Mouse (Mus musculus) c-Kit-positive CD71-positive TER-119-negative erythroid progenitor cells, embryonic 14.5 days (primary cell): ENCODE measurements around the gene Prf1.

Source experiments
- DNase-seq: peaks from one replicate; pipeline ENCODE4 v3.0.0-alpha.2; 2013; ENCODE audit warnings: low read depth

Prf1 gene

DNA sequence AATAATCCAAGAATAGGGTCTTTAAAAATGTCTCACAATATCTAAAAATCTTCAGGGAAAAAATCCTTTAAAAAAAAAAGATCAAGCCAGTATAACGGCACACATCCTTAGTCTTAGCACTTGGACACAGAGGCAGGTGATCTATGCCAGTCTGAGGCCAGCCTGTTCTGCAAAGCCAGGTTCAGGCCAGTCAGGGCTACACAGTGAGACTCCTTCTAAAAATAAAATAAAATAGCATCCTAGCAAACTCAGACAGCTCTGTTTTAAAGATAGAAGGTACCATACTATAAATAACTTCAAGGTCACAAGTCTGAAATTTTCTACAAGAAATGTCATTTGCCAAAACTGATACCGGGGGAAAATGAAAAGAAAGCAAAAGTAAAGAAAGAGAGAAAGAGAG is 7.6 kb upstream of the Prf1 start:
- no peak for DNase-seq

DNA sequence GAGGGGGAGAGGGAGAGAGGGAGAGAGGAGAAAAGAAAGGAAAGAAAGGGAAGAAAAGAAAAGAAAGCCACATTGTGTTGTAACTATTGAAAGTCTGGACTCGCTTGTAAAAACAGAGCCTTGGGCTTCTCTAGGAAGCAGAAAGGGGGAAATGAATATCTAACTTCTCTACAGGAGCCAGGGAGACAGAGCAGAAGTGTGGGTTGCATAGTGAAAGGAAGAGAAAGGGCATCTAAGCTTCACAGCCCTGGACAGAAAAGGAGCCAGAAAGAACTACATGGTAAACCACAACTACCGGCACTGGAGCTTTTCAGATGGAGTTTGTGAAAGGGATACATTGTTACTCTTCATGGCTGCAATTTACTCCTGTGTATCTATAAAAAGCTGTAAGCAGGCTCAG is 7.2 kb upstream of the Prf1 start:
- no peak for DNase-seq

DNA sequence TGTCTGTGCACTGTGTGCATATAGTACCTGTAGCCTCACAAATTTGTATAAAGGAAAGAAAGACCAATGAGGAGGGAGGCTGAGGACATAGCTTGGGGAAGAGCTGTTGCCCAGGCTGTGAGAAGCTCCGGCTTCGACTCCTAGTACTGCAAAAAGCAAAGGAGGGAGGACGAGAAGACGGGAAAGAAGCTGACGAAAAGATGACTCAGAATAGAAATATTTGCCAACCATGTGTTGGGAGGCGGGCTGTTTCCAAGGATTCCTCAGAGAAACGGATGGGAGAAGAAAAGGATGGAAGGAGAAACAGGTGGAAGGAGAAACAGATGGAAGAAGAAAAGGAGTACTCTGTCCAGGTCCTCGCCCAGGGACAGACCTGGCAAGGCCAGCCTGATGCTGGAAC is 3.4 kb upstream of the Prf1 start:
- no peak for DNase-seq

DNA sequence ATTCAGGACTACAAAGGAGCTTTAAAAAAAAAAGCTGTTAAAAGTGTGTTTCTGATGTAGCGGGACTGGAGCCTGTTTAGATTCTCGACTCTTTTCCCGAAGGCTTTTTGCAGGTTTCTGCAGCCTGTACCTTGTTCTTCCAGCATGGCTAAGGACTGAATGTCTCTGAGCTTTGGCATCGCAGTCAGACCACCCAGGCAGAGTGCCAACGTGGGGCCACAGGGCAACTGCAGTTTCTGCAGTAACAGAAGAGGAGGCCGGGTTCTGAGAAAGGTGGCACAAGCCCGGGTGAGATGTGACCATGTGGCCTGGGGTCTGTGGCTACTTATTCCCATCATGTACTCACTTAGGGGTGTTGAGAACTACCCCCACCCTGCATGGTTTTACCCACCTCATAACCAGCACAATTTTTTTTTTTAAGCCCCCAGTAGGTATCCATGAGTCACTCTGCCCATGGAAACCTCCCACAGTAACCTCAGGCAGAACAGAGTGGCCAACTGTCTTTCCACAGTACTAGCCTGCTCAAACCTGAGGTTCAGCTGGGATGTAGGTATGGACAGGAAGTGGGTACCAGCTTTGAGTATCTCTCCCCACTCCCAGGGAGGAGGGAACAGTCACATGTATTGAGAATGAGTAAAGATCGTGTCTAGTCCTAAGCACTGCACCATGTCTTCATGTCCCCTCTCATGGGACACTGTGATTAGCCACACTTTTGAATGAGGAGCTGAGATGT is 754 bp upstream of the Prf1 start:
- DNase-seq = no peak

DNA sequence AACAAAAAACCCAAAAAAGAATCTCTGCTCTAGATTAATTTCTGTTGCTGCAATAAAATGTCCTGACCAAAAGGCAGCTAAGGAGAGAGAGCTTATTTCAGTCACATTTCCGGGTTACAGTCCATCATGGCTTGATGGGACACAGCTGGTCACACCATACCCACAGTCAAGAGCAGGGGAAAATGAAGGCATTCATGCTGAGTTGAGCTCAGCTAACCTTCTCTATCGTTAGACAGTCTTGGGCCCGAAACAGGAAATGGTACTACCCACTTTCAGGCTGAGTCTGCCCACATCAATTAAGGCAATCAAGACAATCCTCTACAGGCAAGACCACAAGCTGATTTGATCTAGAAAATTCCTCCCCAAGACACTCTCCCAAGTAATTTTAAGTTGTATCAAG is 3.4 kb downstream of the Prf1 start:
- DNase-seq = no peak

DNA sequence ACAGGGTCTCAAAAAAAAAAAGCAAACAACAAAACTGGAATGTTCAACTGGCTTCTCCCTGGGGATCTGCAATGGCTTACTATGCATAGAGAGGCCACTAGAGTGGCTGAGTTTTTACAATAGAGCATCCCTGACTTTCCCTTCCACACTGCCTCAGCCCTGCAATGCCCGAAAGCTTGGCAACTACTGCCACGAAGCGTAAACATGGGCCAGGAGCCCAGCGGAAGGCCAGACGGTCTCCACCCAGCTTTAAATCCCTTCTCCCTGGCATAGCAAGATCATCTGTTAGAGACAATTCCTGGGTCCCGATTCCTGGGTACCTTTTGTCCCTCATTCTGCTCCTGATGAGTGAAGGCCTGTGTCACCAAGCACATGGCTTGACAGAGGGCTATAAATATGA is 6.4 kb downstream of the Prf1 start:
- no peak for DNase-seq

DNA sequence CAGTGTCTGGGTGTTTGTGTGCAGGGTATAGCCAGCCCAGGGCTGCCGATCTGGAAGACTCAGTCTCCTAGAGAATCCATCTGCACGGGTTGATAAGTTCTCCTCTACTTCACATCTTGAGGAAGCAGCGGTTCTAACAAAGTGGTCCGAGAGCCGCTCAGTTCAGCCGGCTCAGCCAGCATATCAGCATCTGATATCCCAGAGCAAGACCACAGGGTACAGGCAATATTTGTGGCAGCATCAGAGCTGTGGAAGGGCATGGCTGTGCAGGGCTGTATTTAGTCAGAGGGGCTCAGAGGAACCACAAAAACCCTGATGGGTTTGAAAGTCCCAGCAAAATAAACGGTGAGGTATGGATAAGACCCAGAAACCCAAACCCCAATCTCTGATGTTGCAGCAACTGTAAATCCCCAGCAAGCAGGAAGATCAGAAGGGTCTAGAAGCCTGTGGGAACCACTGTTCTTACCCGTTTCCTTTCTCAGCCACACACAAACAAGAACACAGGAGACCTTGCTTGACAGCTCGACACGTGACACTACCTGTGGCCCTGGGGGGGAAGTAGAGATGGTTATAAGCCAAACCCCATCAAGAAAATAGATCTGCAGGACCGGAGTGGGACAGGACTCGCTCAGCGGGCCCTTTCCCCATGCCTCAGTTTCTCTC is 8.4 kb downstream of the Prf1 start:
- DNase-seq = no peak

DNA sequence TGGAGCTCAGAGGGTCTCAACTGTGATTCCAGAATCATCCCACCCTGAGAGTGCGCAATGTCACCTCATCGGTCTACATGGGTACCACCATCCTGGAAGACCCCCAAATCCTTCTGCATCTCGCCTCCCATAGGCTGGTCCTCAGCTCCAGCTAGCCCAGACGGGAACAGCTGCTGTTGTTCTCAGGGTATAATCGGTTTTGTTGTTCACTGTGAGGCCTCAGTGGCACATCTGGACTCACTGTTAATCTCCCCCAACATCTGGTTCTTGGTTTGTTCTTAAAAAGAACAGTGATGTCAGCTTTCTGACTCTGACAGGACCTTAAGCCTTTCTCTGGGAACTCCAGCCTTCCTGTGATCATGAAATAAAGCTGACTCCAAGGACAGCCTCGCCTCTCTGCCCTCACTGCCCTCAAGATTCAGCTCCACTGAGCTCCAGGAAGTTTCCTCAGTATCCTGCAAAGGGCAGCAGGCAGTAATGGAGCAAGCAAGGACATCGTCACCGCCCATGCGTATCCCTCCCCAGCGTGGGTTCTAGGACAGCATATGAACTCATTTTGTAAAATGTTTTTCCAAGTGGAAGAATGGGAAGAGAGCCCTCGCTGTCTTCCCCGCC is 11.2 kb downstream of the Prf1 start:
- DNase-seq = no peak

DNA sequence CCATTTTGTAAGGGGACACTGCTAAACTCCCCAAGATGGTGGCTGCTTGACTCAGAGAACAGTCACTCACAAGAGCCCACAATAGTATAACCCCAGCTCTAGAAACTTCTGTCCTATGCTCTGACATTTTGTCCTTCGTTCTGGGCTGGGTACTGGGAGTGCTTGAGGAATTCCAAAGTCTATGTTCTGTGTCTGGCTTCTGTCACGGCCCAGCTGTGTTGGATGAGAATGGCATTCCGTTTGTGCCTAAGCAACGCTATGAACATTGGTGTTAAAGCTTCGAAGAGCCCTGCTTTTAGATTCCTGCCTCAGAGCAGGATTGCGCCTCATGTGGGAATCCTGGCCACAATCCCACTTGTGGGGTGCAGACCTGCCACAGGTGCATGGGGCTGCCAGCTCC is 14.5 kb downstream of the Prf1 start:
- no peak for DNase-seq

DNA sequence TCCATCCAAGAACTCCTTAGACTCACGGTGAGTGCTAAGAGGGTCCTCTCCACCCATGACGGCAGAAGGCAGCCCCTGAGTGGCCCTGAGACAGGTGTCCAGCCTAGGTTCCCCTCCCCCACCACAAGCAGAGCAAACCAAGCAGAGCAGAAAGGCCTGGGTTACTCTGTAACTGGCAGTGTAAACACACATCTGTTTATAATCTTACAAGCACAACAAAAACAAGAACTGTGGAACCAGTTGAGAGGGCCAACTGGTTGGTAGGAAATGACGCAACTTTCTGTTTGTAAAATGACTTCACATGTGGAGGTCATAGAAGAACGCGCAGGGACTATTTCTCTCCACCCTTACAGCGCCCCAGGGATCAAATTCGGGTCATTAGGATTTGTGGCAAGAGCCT is 15.1 kb downstream of the Prf1 start:
- no peak for DNase-seq

DNA sequence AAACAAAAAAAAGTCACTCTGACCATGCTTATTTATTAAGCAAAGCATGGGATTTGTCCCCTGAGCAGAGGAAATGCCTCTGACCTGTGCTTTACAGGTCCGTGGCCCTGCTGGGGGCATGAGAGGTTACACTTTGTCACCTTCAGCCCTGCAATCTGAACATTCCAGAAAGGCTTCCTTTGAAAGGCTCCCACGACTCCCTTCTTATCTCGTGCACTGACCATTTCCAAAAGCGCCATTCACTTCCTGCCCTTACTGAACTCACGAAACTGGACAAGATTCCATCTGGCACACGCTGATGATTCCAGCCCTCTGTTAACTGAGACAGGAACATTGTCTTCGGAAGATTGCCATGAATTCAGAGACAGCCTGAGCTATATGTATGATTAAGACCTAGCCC is 16.1 kb downstream of the Prf1 start:
- DNase-seq = no peak

DNA sequence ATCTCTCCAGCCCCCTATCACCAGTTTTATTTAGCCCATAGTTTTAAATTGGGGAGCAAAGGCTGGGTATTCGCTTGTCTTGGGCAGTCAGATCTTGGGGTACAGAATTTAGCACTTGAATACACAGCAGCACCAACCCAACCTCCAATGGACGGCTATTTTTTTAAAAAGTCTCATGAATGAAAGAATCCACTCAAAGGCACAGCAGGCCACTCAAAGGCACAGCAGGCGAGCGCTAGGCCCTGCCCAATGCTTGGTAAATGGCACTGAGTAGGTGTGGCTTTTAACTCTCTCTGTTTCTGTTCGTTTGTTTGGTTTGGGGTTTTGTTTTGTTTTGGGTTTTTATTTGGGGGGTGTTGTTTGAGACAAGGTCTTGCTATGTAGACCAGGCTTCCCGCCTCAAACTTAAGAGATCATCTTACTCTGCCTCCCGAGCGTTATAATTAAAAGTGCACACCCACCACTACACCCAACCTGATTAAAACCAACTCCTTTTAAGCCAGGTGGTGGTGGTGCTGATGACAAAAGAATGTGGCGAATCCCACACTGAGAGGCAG is 17.8 kb downstream of the Prf1 start:
- DNase-seq = no peak

DNA sequence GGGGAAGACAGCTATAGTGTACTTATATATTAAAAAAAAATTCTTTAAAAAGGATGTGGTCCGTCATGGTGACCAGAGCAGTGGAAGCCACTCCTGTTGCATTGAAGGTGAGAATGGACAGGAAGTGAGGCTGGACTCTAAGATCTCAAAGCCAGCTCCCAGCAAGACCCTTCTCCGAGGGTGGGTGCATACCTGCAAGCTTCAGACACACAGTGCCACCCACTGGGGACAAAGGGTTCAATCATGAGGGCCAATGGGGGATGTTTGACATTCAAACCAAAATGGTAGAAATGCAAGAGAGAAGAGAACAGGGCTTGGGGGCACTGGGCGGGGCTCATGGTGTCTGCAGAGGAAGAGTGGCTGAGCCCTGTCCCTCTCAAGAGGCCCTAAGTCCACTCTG is 20.9 kb downstream of the Prf1 start:
- DNase-seq = no peak

DNA sequence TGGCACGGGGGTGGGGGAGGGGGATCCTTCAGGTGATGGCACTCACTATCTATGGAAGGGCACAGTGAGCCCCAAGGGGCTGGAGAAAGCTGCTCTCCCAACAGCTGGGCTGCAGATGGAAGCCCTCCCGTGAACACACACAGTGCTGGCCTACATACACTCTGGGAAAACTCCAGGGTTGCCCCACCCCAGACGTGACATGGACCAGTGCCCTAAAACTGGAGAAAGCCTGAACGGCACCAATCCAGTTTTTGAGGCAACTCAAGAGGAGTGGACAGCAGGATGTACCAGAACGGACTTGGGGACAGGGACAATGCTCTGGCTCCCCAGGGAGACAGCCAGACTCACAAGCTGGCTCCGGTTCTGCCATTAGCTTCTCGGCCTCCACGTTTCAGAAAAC is 27.1 kb downstream of the Prf1 start:
- no peak for DNase-seq

DNA sequence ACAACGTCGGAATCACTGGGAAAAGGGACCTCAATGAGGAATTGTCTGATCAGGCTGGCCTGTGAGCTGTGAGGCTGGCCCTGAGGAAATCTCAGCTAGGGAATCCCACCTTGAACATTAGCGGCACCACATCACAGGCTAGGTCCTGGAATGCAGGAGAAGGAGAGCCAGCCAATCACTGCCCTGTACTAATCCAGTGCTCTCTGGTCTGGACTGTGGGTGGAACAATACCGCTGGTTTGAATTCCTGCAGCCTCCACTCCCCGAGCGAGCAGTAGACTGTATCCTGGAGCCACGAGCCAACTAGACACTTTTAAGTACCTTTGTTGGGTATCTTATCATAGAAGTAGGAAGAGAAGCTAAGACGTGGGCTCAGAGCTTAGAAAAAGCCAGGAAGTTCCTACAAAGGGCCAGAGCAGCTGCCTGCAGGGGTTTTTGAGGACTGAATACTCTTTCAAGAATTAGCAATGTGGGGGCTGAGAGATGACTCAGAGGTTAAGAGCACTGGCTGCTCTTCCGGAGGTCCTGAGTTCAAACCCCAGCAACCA is 28.2 kb downstream of the Prf1 start:
- DNase-seq = no peak

DNA sequence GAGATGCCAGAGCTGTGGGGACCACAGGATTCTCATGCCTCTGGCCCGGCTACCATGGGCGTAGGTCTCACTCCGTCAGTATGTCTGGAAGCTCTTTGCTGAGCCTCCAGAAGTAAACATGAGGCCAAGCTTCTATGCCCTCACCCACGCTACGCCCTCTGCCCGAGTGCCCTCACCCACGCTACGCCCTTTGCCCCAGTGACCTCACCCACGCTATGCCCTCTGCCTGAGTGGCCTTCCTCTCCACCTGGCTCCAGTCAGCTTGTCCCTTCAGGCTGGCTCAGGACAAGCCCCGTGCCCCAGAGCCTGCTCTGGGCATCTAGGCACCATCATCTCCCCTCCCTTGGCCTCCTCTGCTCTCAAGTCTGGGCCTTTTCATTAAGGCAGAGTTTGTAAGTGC is 29.9 kb downstream of the Prf1 start:
- no peak for DNase-seq

DNA sequence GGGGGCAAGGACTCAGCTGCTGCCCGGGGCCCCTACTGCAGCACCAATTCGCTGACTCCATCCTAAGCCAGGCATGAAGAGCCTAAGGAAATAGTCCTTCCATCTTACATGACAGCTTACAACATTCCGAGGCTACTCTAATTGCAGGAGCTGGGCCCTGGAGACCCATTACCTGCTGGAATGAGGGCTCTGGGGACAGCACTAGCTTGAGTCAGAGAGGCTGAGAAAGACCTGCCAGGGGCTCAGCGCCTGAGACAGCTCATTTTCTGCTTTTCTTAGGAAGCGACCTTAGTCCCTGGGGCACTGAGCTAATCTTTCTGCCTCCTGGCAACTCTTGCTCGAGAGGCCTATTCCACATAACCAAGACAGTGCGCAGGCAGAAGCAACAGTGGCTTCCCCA is 31.3 kb downstream of the Prf1 start:
- no peak for DNase-seq

DNA sequence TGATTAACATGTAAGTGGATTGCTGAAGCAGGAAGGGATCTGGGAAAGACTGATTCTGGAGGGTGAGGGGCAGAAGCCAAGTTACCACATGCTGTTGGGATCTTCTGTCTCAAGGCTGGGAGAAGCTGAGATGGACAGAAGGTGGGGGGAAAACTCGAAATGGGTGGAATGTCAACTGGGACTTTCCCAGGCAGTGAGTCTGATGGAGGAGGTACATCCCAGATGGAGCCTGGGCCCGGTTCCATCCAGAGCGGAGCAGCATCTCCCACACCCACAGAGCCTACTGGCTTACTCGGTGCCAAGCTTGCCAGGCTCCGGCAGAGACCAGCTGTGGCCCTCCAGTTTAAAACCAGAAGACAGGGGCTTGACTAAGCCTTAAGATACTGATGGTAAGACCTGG is 33.4 kb downstream of the Prf1 start:
- no peak for DNase-seq

DNA sequence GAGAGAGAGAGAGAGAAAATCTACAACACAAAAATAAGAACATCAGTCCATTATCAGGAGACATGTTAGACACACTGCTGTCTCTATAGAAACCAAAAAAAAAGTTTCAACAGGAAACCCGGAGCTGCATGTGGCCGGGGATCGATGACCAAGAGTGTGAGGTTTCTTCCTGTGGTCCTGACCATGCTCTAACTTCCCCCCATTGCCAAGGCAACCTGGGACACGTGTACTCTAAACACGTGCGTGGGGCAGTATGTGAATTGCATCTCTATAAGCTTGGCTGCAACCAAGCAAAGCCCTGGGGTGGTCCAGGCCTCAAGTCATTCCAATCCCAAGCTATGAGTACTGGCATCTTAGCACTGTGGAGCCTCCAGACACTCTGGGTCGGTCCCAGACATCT is 36.9 kb downstream of the Prf1 start:
- DNase-seq = no peak

DNA sequence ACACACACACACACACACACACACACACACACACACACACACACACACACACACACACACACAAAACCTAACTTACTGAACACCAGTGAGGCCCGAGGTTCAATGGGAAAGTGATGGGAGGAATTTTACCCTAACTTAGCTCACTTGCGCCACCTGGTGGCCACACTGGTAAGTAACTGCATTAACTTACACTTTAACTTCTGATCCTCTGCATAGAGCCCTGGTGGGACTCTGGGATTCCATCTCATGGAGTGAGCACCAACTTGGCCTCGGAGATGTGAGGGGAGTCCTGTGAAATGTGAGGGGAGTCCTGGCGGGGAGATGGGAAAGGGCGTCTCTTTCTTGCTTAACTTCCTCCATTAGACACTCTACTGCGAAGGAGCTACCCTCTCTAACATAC is 38.5 kb downstream of the Prf1 start:
- peak; percentile 54 for DNase-seq

DNA sequence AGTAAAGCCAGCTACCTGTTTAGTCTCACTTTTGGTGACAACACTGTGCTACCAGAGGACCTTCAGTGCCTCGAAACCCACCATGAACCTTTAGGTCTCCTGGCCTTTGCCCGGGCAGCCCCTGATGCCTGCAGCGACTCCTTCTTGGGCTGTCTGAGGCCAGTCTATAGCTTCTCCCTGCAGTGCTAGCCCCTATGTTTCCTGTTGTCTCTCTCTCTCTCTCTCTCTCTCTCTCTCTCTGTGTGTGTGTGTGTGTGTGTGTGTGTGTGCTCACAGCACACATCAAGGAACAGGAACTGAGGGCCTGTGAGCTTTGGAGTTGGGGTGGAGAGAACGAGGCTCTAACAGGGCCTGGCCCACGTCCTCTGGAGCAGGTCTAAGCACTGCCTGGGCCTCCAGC is 39.0 kb downstream of the Prf1 start:
- DNase-seq = no peak

DNA sequence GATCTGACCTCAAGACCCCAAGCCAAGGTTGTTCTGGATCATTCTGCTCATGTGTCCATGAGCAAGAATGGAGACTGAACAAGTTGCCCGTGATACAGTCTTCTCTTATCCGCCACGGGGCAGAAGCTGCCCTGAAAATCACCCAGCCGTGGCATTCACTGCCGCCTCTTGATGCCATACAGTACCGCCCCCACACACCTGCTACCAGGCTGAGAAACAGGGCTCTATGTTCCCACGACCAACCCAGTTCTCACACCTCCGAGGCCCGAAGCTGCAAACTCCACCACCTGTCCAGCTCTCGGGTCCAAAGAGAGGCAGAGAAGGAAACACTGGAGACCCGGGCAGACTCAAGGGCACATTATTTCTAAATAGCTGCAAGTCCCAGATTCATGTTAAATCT is 40.0 kb downstream of the Prf1 start:
- DNase-seq = no peak

DNA sequence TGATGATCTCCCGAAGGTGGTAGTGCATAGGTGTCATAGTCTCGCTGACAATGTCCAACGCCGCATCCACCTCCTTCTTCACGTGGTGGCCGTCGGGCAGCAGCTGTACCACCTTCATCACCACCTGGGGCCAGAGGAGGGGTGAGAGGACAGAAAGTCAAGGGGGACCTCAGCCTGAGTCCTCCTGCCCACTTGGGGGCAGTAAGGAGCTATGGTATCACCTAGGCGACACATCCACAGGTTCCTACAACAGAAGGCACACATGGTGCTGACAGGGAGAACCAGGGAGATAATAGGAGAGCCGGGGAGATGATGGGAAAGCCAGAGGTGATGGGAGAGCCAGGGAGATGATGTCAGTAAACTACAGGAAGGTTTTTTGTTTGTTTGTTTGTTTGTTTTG is 41.6 kb downstream of the Prf1 start:
- DNase-seq = no peak
